Mouse (Mus musculus): ENCODE measurements around the gene Wwox.

DNA sequence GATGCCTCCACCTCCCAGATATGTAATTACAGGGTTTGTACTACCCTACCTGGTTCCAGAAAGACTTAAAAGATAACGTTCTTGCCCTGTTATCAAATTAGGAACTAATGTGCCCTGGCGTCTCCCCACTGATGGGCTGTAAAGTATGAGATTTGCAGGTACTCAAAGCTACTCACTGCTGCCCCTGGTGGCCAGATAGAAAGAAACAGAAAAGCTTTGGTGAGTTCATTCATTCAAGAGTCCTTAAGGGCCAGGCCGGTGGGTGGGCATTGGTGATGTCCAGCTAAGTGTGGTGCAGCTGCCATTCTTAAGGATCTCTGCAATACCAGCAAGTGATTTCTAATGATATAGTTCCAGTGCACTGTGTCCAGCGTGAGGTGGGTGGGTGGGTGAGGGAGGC lies 2.2 kb downstream of the Wwox start:
- TF ChIP-seq CTCF (IDR thresholded peaks at IDR 0.05; ENCODE audit: insufficient read depth, low read depth, low read length) (no peak), POLR2A (IDR thresholded peaks at IDR 0.05; ENCODE audit: insufficient read depth, low read depth, low read length) (no peak)
